8 mouse cellular contexts compared by ENCODE assay signal in the genomic region with DNA sequence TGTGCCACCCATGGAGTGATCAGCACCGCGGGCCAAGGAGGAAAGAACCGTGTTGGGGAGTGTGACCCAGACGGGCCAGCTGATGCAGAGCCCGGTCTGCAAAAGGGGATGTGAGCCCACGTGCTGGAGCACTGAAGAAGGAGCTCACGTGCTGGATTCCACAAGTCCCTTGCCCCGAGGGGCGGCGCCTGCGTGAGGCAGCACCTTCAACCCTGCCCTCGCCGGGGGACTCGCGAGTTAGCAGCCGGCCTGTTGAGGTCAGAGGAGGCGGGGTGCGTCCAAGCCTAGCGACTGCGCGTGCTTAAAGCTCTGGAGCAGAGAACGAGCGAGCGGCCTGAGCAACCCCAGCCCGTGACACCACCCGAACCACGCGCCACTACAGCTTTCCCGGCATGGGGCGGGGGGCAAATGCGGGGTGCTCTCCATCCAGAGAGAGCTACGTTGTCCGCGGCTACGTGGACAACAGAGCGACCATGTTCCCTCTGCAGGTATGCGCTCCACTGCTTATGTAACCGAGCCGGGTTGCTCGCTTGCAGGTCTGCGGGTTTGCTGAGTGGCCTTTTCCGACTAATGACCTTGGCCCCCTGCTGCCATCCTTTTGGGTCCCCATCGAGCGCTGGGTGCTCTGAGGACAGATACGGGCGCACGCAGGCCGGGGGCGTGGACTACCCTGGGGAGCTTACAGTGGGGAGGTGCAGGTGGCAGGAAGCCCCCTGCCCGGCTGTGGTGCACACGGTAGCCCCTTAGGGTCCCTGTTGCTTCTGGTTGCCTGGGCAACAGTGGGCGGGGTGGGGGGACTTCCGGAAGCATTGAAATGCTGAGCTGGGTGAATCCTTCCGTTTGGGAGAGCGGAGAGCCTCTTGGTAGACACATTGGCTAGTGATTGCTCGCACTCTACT. TPM values are rescaled to one million over a fixed set of nuclear protein-coding genes. Genes with fewer than 3 reads are reported as not detected.
DNase-seq lines count a peak whose midpoint lies in the region; ATAC-seq and TF ChIP-seq lines count a peak whose summit lies in the region.

No protein-coding gene starts in this region.

- DNase-seq in left cerebral cortex, adult 18-20 months (ENCODE audit: low spot score in 2 of 2), result peak; percentile 40 to 62
- DNase-seq in left cerebral cortex, adult 11 months (ENCODE audit: low spot score), result no peak
- peak; percentile 82 for DNase-seq in embryo, embryonic 10 days (ENCODE audit: low spot score)
- DNase-seq in heart, adult 11 months, result peak; percentile 99
- peak; percentile 85 for DNase-seq in liver, embryonic 13.5 days
- DNase-seq in thymus, adult 18-20 months, result peak; percentile 58 to 70

- 3% methylated on average over 56 of the region's 56 CpGs for WGBS in intestine, postnatal 0 days
- WGBS in liver, embryonic 13.5 days (ENCODE audit: insufficient replicate concordance), result 1% methylated on average over 56 of the region's 56 CpGs

- H3K27ac ChIP-seq in intestine, postnatal 0 days (ENCODE audit: low read depth, low read length), result peak overlapping the region; percentile 60
- H3K27ac ChIP-seq in liver, embryonic 13.5 days, result peak overlapping the region; percentile 98

- TF ChIP-seq CTCF in intestine, postnatal 0 days (IDR thresholded peaks at IDR 0.05; ENCODE audit: low read depth), result no peak

- peak; percentile 38 for ATAC-seq in intestine, postnatal 0 days
- peak; percentile 72 for ATAC-seq in liver, embryonic 13.5 days (ENCODE audit: low read depth)
- ATAC-seq in monocyte, adult 5-6 weeks (replicated peaks; ENCODE audit: insufficient number of reproducible peaks, low FRiP score, low TSS enrichment, poor library complexity, severe bottlenecking), result 0 out of 2 replicates have a peak, but pooled peaks have one; percentile 10

- H3K4me2 ChIP-seq in intestine, postnatal 0 days (replicated peaks; ENCODE audit: low read depth), result peak overlapping the region; percentile 86
- peak overlapping the region; percentile 96 for H3K4me2 ChIP-seq in liver, embryonic 13.5 days

- H3K4me1 ChIP-seq in intestine, postnatal 0 days (replicated peaks; ENCODE audit: control insufficient read depth, insufficient read depth, low read length), result peaks cover 13% of the 10 kb centered on the region
- peaks cover 96% of the 10 kb centered on the region for H3K4me1 ChIP-seq in liver, embryonic 13.5 days (replicated peaks)

- H3K4me3 ChIP-seq in intestine, postnatal 0 days (ENCODE audit: low read depth, low read length), result peak overlapping the region; percentile 41
- peak overlapping the region; percentile 78 for H3K4me3 ChIP-seq in liver, embryonic 13.5 days (replicated peaks)

- no peaks in the 10 kb centered on the region for H3K36me3 ChIP-seq in intestine, postnatal 0 days (ENCODE audit: control insufficient read depth, insufficient read depth)
- peaks cover 6% of the 10 kb centered on the region for H3K36me3 ChIP-seq in liver, embryonic 13.5 days

- no peaks in the 10 kb centered on the region for H3K27me3 ChIP-seq in intestine, postnatal 0 days (replicated peaks; ENCODE audit: control insufficient read depth, insufficient read depth, low read length)
- no peaks in the 10 kb centered on the region for H3K27me3 ChIP-seq in liver, embryonic 13.5 days

- H3K9ac ChIP-seq in intestine, postnatal 0 days (ENCODE audit: low read depth, low read length), result 0 out of 2 replicates have a peak overlapping the region, but pooled peaks have one; percentile 24
- H3K9ac ChIP-seq in liver, embryonic 13.5 days, result peak overlapping the region; percentile 83

- H3K9me3 ChIP-seq in intestine, postnatal 0 days (ENCODE audit: control insufficient read depth), result no peaks in the 10 kb centered on the region
- no peaks in the 10 kb centered on the region for H3K9me3 ChIP-seq in liver, embryonic 13.5 days (replicated peaks)

RNA-seq across cellular contexts. Expression of gene Notch3, which starts 52.9 kb away (rescaled TPM):
- total RNA-seq in left cerebral cortex, adult 18-20 months (2021), result 1 to 10 TPM; 5.3 to 6.7 TPM
- 2.0 and 2.3 TPM in 2 replicates for polyA plus RNA-seq in intestine, postnatal 0 days (2015; fragmentation: Nextera tagmentation; extraction: Ambion mirVana)
- polyA plus RNA-seq in liver, embryonic 13.5 days (2015; fragmentation: Nextera tagmentation; extraction: Ambion mirVana), result 0.45 and 0.48 TPM in 2 replicates
- total RNA-seq in monocyte, adult 5-6 weeks (2017), result not detected in 3 replicates

Comparison
In these comparisons a context has a peak if more than half of its experiments do, and no peak if none do; other contexts are left out.
1. ATAC-seq: peak in every context shown above with its lines; median percentile 72 in liver, embryonic 13.5 days; 38 in intestine, postnatal 0 days; 10 in monocyte, adult 5-6 weeks.